8 mouse cellular contexts compared by ENCODE assay signal in the genomic region with DNA sequence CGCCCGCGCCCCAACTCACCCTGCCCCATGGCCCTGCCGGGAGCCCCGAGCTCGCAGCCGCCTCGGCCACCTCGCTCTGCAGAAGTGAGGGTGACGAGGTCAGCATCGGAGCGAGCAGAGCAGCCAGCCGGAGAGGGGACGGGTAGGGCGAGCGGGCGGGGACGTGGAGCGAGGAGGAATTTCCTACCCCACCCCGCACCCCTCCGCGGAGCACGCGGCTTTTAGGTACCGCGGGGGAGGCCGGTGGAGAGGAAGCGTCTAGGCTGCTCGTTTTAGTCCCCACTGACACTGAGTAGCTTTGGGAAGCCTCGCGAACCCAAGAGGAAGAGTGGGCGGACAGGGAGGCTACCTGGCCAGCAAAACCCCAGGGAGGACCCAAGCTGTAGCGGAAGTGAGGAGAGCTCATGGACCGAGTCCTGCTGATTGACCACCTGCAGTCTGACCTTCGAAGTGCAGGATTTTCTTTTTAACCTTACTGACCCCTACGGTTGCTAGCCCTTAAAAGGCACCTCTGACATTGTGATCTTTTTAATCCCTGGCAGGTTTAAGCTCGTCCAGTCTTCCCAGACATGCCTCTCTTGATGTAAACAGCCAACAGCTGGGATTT. TPM values are rescaled to one million over a fixed set of nuclear protein-coding genes. Genes with fewer than 3 reads are reported as not detected.
A peak's percentile ranks its signal among the peaks of the same experiment; 100 is the strongest.
DNase-seq lines count a peak whose midpoint lies in the region; ATAC-seq and TF ChIP-seq lines count a peak whose summit lies in the region.

A gene (minus strand): TSS at position 440 of the 607 bp plus-strand sequence.

- H3K9me3 ChIP-seq in forebrain, embryonic 16.5 days (ENCODE audit: control insufficient read depth, low read length), result no peaks in the 10 kb centered on the region
- H3K9me3 ChIP-seq in intestine, embryonic 14.5 days (ENCODE audit: control insufficient read depth, low read length), result 0 out of 2 replicates have a peak, but pooled peaks cover 4% of the 10 kb centered on the region

- TF ChIP-seq CTCF in layer of hippocampus, adult 2 months (conservative IDR thresholded peaks at IDR 0.05), result peak; percentile 39

- H3K9ac ChIP-seq in forebrain, embryonic 16.5 days (replicated peaks; ENCODE audit: low read depth, low read length), result peak within 1 kb of the TSS; percentile 53
- H3K9ac ChIP-seq in intestine, embryonic 14.5 days (ENCODE audit: low read length), result peak within 1 kb of the TSS; percentile 84

- ATAC-seq in forebrain, embryonic 16.5 days, result no peak; the same call in 1 of the 2 replicates
- ATAC-seq in intestine, embryonic 14.5 days (replicated peaks; ENCODE audit: low FRiP score, low TSS enrichment, low read depth), result peak; percentile 62
- peak; percentile 50 for ATAC-seq in megakaryocyte, adult 5-6 weeks (ENCODE audit: poor library complexity, severe bottlenecking)

- peaks cover 19% of the 10 kb centered on the region; the same call in 1 of the 2 replicates for H3K4me1 ChIP-seq in forebrain, embryonic 16.5 days (replicated peaks; ENCODE audit: control insufficient read depth, insufficient read depth, low read length)
- peaks cover 11% of the 10 kb centered on the region; the same call in 1 of the 2 replicates for H3K4me1 ChIP-seq in intestine, embryonic 14.5 days (replicated peaks; ENCODE audit: control insufficient read depth, insufficient read depth, low read length)

- WGBS in forebrain, embryonic 16.5 days, result under 1% methylated on average over 36 of the region's 37 CpGs
- WGBS in intestine, embryonic 14.5 days, result 1% methylated on average over 36 of the region's 37 CpGs

- peak within 1 kb of the TSS; percentile 98 for H3K4me2 ChIP-seq in forebrain, embryonic 16.5 days (ENCODE audit: low read length)
- peak within 1 kb of the TSS; percentile 75 for H3K4me2 ChIP-seq in intestine, embryonic 14.5 days (ENCODE audit: low read length)

- no peaks in the 10 kb centered on the region for H3K36me3 ChIP-seq in forebrain, embryonic 16.5 days (ENCODE audit: control insufficient read depth, insufficient read depth)
- H3K36me3 ChIP-seq in intestine, embryonic 14.5 days (ENCODE audit: control insufficient read depth, insufficient read depth, low read length), result no peaks in the 10 kb centered on the region

- H3K27ac ChIP-seq in layer of hippocampus, adult 2 months, result peak within 1 kb of the TSS; percentile 79
- no peak within 1 kb of the TSS for H3K27ac ChIP-seq in forebrain, embryonic 16.5 days (ENCODE audit: low read length)
- peak within 1 kb of the TSS; percentile 97 for H3K27ac ChIP-seq in intestine, embryonic 14.5 days (ENCODE audit: low read depth)

- peak within 1 kb of the TSS; percentile 68 for H3K4me3 ChIP-seq in layer of hippocampus, adult 2 months
- peak within 1 kb of the TSS; percentile 67 for H3K4me3 ChIP-seq in forebrain, embryonic 16.5 days (replicated peaks; ENCODE audit: low read length)
- peak within 1 kb of the TSS; percentile 77 for H3K4me3 ChIP-seq in intestine, embryonic 14.5 days (ENCODE audit: low read depth, low read length)

- H3K27me3 ChIP-seq in forebrain, embryonic 16.5 days (replicated peaks; ENCODE audit: control insufficient read depth, insufficient read depth, low read length), result peaks cover 3% of the 10 kb centered on the region; the same call in 1 of the 2 replicates
- no peaks in the 10 kb centered on the region for H3K27me3 ChIP-seq in intestine, embryonic 14.5 days (replicated peaks; ENCODE audit: control insufficient read depth, insufficient read depth, low read length)

- no peak for DNase-seq in layer of hippocampus, adult 2 months (ENCODE audit: low spot score in 2 of 2)
- DNase-seq in layer of hippocampus, adult 9-10 months (ENCODE audit: low spot score), result no peak
- no peak for DNase-seq in adrenal gland, adult 2 months
- DNase-seq in intestine, embryonic 14.5 days (ENCODE audit: low spot score), result peak; percentile 91
- DNase-seq in spleen, postnatal 4 days (ENCODE audit: low spot score in 2 of 2), result peak; percentile 54 to 77
- DNase-seq in left cerebral cortex, adult 9 months (ENCODE audit: low spot score in 2 of 2), result no peak

RNA-seq across cellular contexts. Expression of the gene that starts here (rescaled TPM):
- 1 to 10 TPM; 6.8 to 8.5 TPM for total RNA-seq in layer of hippocampus, adult 2 months (2021)
- total RNA-seq in adrenal gland, adult 2 months (2021), result 100 to 1,000 TPM; 295 to 301 TPM
- polyA plus RNA-seq in adrenal gland, adult 2 months (2012; rRNA removed), result 48.1 and 58.3 TPM in 2 replicates
- 3.3 and 3.8 TPM in 2 replicates for polyA plus RNA-seq in forebrain, embryonic 16.5 days (2015; fragmentation: Nextera tagmentation; extraction: Ambion mirVana)
- polyA plus RNA-seq in intestine, embryonic 14.5 days (2014; fragmentation: Nextera tagmentation; extraction: Ambion mirVana), result 19.9 and 20.4 TPM in 2 replicates
- 2.3 and 6.5 TPM in 2 replicates for total RNA-seq in megakaryocyte, adult 5-6 weeks (2015)
- total RNA-seq in megakaryocyte, adult 5-6 weeks (2017), result 0.48 and 1.1 TPM in 2 replicates

Comparison
In these comparisons a context has a peak if more than half of its experiments do, and no peak if none do; other contexts are left out.
1. RNA of the gene that starts here (total RNA-seq): 295 to 301 TPM in adrenal gland, adult 2 months; 6.8 to 8.5 TPM in layer of hippocampus, adult 2 months and 0.48 to 6.5 TPM in megakaryocyte, adult 5-6 weeks; every median in the first group is over 10 times any median in the second.
2. DNase-seq: peak in intestine, embryonic 14.5 days (single experiment) and spleen, postnatal 4 days (2 of 2); none in layer of hippocampus, adult 2 months (0 of 2), layer of hippocampus, adult 9-10 months (single experiment), adrenal gland, adult 2 months (single experiment) and left cerebral cortex, adult 9 months (0 of 2).
3. Peak in every context shown above with its lines, with median percentiles within 50 percentile points of each other: H3K4me3 ChIP-seq.